Mouse (Mus musculus) forelimb bud, embryonic 11.5 days (tissue): Measurements from ENCODE around the gene Tln2.

Source experiments
- DNase-seq: peaks from one replicate; pipeline ENCODE4 v3.0.0-alpha.2; 2012; ENCODE audit warnings: low read depth, low spot score

The Tln2 gene

DNA sequence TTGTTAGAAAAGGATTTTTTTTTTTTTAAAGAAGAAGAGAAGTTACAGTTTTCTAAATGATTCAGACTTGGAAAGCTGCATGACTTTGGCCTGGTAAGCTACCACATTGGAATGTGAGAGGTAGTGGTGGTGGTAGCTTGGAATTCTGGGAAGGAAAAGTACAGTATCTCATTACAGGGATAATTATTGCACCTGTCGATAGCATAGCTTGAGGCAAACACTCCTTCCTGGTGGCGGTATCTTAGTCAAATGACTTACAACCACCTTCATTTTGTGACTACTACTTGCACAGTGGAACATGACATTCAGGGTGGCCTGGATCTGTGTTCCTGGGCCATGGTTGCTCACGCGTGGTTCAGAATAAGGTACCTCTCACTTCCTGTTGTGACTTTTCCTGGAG lies 348.3 kb downstream of the Tln2 start:
- DNase-seq: no peak

DNA sequence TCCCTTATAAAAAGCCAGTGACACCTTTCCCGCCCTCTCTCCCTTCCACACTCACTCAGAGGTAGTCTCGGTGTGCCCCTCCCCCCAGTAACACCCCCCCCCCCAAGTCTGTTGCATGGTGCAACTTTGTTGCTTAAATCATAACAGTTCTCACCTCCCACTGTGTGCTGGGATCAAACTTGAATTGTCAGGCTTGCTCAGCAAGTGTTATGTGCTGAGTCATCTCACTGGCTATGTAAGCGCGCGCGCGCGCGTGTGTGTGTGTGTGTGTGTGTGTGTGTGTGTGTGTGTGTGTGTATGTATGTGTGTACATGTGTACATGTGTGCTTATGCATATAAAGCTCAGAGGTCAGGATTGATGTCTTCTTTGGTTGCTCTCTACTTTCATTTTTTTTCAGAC lies 350.1 kb downstream of the Tln2 start:
- no peak for DNase-seq

DNA sequence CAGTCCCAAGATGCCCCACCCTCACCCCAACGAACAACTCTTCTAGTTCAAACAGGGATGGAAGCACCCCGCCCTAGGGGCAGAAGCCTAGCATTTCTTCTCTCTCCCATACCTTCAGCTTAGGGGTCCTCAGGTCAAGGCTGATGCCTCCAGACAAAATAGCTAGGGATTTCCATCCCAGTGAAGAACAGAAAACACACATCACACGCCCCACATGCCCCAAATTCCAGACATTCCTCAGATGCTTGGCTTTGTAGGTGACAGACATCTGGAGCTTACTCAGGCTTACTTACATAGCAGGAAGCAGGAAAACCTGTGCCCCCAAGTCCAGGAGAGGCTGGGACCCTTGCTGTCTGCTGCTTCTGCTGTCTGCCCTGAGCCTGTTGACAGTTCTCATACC lies 351.1 kb downstream of the Tln2 start:
- DNase-seq: peak; percentile 60

DNA sequence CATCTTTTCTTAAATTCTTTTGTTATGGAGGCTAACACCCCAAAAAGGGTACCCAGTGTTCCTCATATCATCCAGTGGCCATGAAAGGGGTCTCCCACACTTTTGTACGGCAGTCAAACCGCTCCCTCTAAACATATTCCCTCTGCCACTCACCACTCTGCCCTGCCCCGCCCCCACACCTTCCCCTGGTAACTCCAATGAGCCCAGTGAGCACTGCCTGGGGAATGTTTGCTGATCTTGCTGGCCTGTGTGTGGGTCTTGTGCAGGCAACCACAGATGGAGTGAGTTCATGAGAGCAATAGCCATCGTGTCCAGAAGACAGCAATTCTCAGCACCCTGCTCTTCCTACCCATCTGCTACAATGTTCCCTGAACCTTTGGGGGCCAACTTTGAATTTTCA lies 354.3 kb downstream of the Tln2 start:
- DNase-seq: no peak

DNA sequence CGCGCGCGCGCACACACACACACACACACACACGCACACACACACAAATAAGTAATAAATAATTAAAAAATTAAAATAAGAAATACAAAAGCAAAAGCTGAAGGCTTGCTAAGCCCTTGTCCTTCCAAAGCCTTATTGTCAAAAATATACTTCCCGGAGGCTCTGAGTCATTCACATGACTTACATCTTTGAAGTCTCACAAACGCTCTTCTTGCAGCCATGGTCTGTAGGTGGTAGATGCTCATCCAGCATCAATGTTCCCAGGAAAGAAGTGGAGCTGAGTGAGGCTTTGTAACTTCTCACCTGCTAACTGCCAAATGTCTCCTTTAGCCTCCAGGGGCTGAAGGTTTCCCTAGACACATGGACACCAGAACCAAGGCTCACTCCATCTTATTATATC lies 362.9 kb downstream of the Tln2 start:
- no peak for DNase-seq

DNA sequence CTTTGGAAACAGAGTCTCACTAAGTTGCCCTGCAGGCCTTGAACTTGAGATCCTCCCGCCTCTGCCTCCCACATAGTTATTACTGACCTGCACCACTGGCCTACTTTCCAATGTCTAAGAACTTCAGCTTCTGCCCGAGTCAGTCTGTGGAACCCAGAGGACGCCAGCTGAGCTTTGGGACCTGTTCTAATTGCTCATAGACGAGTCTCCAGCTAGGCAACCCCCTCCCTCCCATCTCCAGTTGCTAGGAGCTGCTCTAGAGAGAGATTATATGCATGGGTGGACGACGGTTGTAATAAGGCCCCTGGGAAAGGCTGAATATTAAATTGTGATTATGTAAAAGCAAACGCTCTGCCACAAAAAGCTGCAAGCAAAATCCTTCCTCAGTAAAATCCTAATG lies 364.2 kb downstream of the Tln2 start:
- DNase-seq: no peak

DNA sequence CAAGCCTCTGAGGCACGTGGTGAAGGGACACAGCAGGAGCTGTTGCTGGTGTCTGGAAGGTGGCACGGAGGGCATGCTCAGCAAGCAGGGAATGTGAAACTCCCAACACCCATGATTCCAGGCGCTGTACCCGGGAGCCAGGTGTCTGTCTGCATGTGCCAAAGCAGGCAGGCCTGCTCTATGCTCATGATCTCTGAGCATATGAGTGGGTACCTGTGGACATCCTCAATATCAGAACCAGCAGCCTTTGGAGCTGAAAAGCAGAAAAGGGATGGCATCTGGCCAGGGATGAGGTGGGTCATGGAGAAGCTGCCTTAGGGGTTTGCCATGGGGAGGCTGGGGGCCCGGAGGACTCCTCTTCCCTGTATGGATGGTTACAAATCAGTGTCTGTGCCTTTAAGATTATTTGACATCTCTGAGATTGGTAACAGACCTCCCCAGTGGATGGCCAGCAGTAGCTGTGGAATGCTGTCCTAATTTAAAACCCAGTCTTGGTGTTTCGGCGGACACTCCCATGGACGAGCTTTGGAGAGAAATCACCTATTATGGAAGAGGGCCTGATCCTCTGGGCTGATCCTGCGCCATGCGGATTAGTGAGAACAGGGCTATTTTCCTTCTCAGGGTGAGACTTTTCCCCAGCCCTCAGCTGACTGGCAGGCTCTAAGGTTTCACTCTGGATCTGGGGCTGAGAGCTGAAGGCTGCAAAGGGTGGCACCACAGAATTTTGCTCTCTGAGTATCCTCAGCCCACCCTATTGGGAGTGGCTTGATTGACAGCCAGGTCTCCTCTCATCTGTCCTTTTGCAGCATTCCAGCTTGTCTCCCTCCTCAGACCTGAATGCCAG lies 367.8 kb downstream of the Tln2 start:
- no peak for DNase-seq

DNA sequence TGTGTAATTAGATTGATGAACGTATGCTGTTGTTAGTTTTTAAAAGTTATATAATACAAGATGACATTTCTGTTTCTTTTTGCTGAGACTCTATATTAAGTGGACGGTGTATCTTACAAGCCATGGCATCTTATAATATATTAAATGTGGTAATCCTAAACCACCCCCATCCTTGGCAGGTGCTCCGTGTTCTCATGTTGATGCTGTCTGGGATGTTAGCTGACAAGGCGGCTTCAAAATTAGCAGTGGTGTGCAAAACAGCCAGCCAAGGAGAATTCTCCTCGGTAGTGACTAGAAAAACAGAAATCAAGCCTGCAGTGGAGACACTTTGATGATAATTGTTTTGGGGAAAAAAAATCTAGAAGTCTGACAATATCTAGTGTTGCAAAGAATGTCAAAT lies 371.8 kb downstream of the Tln2 start:
- DNase-seq: no peak

DNA sequence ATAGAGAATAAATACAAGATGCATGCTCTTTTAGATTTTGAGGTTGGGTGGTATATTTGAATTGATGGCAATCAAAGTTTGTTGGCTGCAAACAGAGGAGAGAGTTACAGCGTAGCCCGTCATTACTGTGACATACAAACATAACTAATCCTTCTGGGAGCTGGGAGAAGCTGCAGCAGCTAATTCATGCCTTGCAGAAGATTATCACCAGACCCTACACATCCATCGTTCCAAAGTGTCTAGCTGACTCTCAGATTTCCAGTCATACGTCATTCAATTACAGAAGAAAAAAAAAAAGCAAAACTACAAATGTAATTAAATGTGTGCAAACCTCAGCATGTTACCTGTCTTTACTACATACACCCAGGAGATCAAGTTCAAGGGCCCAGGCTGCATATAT lies 372.3 kb downstream of the Tln2 start:
- DNase-seq: no peak

DNA sequence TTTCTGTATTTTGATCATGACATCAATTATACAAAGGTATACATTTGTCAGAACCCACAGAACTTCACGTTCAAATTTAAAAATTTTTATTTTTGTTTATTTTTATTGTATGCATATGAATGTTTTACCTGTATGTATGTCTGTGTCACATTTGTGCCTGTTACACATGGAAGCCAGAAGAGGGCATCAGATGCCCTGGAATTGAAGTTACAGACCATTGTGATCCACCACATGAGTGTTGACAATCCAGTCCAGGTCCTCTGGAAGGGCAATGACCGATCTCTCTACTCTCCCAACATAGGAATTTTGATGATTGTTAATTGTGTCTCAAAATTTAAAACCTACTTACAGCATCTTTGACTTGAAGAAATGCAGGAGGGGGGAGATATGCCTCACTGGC lies 374.9 kb downstream of the Tln2 start:
- DNase-seq: no peak

DNA sequence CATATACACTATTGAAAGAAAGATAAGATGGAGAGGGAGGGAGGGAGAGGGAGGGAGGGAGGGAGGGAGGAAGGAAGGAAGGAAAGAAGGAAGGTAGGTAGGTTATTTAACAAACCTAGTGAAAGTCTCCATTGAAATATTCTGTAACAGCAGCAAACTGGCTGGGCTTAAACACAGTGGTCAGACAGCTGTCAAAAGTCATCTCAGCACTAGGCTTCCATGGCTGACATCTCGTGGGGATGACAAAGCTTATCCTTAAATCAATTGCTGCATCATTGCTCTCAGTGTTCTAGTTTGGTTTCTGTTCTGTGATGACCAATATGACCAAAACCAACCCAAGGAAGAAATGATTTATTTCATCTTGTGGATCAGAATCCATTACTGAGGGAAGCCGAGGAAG lies 376.0 kb downstream of the Tln2 start:
- no peak for DNase-seq

DNA sequence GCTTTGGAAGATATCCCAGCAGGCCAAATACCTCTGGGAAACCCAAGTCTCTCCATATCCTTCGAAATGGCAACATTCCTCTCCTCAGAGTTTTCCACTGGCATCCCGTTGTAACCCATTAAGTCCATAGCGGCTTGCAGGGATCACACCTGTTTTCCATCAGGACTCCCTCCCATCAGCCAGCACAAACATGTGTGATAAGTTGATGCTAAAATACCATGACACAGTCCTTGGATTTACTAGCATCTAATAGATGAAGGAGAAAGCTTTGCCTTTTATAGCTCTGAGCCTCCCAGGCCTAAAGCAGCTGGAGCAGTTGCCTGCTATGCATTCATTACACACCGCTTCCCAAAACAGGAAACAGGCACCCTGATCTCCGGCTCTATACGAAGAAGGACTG lies 377.5 kb downstream of the Tln2 start:
- peak; percentile 86 for DNase-seq

DNA sequence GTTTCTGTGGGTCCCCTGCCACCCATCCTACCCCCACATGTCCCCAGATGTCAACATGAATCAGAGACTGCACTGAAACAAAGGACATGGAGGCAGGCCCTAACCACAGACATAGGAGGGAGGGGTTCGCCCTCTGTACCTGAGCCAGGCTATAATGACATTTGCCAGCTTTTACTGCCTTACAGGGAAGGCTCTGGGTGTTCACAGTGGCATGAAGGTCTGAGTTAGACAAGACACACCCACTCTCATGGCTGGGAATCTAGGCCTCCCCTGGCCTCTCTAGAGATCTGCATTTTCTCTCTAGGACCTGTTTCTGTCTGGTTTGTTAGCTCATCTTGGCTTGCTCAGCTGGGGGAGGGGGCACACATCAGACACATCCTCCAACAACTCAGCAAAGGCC lies 380.8 kb downstream of the Tln2 start:
- no peak for DNase-seq

DNA sequence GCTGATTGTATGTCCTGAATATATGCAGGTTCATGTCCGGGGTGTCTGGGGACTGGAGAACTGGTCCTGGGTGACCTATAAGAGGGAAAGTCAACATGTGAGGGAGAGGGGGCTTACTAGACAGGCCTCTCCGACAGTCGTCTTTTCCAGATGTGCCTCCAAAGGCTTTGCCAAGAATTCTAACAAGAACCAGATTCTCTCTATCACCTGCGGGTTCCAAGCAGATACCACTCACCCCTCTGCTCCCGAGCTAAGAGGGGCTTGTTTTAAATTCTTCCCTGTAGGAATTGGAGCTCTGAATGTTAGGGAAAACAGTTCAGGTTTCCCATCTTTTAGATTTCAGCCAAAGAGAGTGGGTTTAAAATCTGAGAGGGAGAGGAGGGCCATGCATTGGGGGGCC lies 381.3 kb downstream of the Tln2 start:
- DNase-seq: peak; percentile 48

DNA sequence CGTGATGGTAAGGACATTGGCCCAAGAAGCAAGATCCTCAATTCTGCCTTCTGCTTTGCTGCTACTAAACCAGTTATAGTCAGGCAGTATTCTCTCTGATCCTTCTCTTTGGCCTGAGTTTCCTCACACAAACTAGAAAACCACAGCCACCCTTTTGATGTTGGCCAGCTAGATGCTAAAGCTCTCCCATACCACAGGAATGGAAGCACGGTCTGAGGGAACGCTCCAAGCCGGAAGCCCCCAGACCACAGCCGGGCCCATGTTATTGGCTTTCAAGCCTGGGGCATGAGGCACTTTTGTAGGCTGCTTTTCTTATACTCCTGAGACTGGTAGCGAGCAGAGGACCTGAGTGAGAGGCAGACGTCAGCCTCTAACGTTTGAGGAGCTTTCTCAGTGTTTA lies 383.4 kb downstream of the Tln2 start:
- no peak for DNase-seq

DNA sequence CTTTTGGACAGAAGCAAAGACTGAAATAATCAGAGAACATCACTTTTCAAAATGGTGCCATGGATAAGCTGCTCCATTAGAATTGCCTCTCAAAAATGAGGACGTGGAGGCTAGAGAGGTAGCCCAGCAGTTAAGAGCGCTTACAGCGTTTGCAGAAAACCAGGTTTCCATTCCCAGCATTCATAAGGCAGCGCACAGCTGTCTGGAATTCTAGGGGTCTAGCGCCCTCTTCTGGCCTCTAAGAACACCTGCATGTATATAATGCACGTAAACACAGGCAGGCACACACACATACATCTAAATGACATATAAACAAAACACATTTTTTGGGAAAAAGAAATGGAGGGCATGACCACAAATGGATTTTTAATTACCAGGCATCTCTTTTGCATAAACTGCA lies 385.7 kb downstream of the Tln2 start:
- DNase-seq: no peak

DNA sequence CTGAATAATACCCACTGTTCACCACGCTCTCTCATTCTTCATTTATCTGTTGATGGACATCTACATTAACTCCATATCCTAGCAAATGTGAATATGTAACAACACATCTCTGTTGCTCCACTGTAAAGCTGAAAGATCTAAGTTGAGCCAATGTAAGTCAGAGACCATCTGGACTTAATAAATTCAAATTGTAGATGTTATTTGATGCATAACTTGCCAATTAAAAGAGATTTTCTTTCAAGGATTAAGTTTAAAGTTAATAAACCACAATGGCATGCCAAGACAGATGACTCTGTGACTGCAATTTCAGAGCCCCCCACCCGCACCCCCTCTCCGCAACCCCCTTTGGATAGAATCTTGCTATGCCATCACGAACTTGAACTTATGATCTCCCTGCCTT lies 386.3 kb downstream of the Tln2 start:
- DNase-seq: no peak

DNA sequence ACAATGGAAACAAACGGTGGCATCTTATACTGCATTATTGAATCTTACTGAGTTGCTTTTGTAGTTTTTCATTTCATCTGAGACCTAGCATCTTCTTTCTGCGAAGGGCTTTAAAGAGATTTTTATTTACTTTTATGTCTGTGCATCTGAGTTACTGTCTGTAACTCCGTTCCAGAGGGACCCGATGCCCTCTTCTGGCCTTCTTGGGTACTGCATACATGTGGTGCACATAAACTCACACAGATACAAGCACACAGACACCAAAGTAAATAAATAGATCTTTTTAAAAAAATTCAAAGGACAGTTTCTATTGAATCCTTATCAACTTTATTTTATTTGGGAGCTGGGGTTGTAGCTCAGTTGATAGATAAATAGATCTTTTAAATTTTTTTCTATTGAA lies 388.1 kb downstream of the Tln2 start:
- no peak for DNase-seq

DNA sequence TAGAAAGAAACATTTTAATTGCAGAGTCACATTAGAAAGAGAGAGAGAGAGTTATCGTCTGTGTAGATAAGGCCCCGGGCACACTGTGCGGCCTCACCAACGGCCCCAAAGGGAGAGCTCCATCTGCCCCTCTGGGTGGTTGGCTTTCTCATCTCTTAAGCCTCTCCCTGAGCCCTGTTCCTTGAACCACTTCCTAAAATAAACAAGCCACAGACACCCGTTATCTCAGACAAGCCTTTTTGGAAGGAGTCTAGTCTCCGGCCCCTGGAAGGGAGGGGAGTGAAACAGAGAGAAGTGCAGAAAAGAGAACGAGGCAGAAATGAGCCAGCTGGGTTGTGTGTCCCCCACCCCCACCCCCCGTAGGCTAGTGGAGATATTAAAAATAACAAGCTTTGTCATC lies 388.7 kb downstream of the Tln2 start:
- no peak for DNase-seq

DNA sequence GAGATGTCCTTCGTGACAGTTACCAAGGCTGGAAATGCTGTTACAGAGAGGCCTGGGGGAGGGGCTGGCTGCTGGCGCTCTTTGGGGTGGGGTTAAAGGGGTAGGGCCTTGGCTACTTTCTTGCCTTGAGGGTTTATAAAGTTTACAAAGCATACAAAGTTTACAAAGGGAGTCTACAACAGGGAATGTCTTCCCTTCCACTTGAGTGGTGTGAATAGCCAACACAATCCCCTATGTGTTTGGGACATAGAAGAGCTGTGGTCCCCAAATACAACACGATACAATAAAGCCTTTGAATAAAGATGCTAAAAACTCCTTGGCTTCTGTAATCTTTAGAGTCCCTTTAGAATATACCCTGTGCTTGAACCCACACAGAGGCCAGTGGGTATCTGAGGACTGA lies 389.5 kb downstream of the Tln2 start:
- DNase-seq: no peak
